Mouse (Mus musculus) E14TG2a.4 (cell line): ENCODE results near the gene Lrrc23.

Source experiments
- CTCF ChIP-seq: conservative IDR thresholded peaks from 2 replicates; pipeline ENCODE4 v1.5.1; 2014; ENCODE audit warnings: low read length
- POU5F1 ChIP-seq: IDR thresholded peaks from 2 replicates; pipeline ENCODE4 v1.6.1; 2014; ENCODE audit warnings: low read length, borderline replicate concordance

DNA sequence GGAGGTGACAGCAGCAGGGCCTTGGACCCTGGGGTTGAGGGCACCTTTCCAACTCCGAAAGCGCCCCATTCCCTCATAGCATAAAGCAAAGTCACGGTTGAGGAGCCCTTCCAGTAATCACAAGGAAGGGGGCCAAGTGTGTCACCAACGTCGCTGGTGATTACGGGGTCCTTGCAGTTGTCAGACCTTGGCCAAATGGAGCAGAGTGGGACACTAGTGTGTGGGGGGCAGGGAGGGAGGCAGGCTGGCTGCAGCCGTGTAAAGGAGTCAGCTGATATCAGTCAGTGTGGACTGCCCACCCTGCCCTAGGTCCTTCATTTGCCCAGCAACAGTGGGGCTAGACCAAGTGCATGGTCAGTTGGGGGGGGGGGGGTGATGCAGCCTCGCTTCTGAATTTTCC, 34.9 kb upstream of the Lrrc23 start:
- TF ChIP-seq CTCF (no peak), POU5F1 (no peak)
